Mouse (Mus musculus) liver, embryonic 14.5 days (tissue): Measurements from ENCODE around the gene Zscan2. TPM values are rescaled to one million over a fixed set of nuclear protein-coding genes. Genes with fewer than 3 reads are reported as not detected.

ENCODE experiments used
- ATAC-seq: fragments of 200-750 bp; cut with Nextera tagmentation; 2 replicates; pipeline ENCODE4 v1.8.0; 2017; ENCODE audit warnings: moderate number of reproducible peaks, mild to moderate bottlenecking, moderate library complexity; ENCODE audit not compliant: insufficient read depth
- DNase-seq, 3 experiments: peaks; one replicate each; pipeline ENCODE4 v3.0.0-alpha.2; 2012 to 2013; ENCODE audit warnings: low read depth in 3 of 3, low spot score in 3 of 3
- H3K27ac ChIP-seq: fragments of 300-500 bp; sonication (generic); 2 replicates; pipeline ENCODE4 v1.5.1; 2014; ENCODE audit warnings: moderate library complexity, mild to moderate bottlenecking, control low read depth, inconsistent platforms
- H3K27me3 ChIP-seq: fragments of 300-500 bp; sonication (generic); 2 replicates; pipeline ENCODE4 v1.6.1; 2014; ENCODE audit warnings: mild to moderate bottlenecking, low read length, moderate library complexity; ENCODE audit not compliant: control insufficient read depth, insufficient read depth
- H3K36me3 ChIP-seq: fragments of 300-500 bp; sonication (generic); replicated peaks from 2 replicates; pipeline ENCODE4 v1.6.1; 2014; ENCODE audit warnings: low read depth; ENCODE audit not compliant: control insufficient read depth, insufficient read depth
- H3K4me1 ChIP-seq, 2 experiments: fragments of 200-500 bp in 1 of 2; fragments of 300-500 bp in 1 of 2; sonication (generic) in 1 of 2; replicated peaks; 2 replicates each; pipeline ENCODE4 v1.6.1; 2012 to 2014; ENCODE audit warnings: antibody characterized with exemption in 1 of 2, inconsistent platforms in 1 of 2, low read length in 1 of 2; ENCODE audit not compliant: control insufficient read depth in 2 of 2, insufficient read depth in 2 of 2
- H3K4me2 ChIP-seq: fragments of 300-500 bp; sonication (generic); 2 replicates; pipeline ENCODE4 v1.6.1; 2014; ENCODE audit warnings: low read depth, mild to moderate bottlenecking, control low read depth, moderate library complexity
- H3K4me3 ChIP-seq, 2 experiments: fragments of 200-500 bp in 1 of 2; fragments of 300-500 bp in 1 of 2; sonication (generic) in 1 of 2; 2 replicates each; pipeline ENCODE4 v1.5.1; 2012 to 2014; ENCODE audit warnings: low read depth in 2 of 2, low read length in 2 of 2, mild to moderate bottlenecking in 2 of 2, control low read depth in 1 of 2, inconsistent platforms in 1 of 2, moderate library complexity in 1 of 2; ENCODE audit not compliant: insufficient read depth in 1 of 2
- H3K9ac ChIP-seq: fragments of 300-500 bp; sonication (generic); replicated peaks from 2 replicates; pipeline ENCODE4 v1.6.1; 2014; ENCODE audit warnings: mild to moderate bottlenecking, control low read depth, moderate library complexity
- H3K9me3 ChIP-seq: fragments of 300-500 bp; sonication (generic); 2 replicates; pipeline ENCODE4 v1.6.1; 2016; ENCODE audit warnings: low read length, mixed read lengths; ENCODE audit not compliant: control insufficient read depth
- CTCF ChIP-seq: IDR thresholded peaks from 2 replicates; pipeline ENCODE4 v1.5.1; 2016; ENCODE audit warnings: antibody characterized with exemption, low read depth, control low read depth
- EP300 ChIP-seq: IDR thresholded peaks from 2 replicates; pipeline ENCODE4 v1.6.1; 2016; ENCODE audit warnings: antibody characterized with exemption, low read depth
- WGBS: fragments of 180-500 bp; shearing (Covaris S2); extraction: QIAGEN DNeasy Blood & Tissue Kit; methylation state at CpG from one replicate; pipeline ENCODE4 v1.1.7; 2014; ENCODE audit not compliant: insufficient replicate concordance; 5-methylcytosine and 5-hydroxymethylcytosine counted together
- polyA plus RNA-seq, 2 experiments: library from polyadenylated mRNA; depleted of rRNA in 1 of 2; stranded (reverse) in 1 of 2; unstranded in 1 of 2; fragments of >200 nt; fragmentation: Nextera tagmentation in 1 of 2; extraction: Ambion mirVana in 1 of 2; gene quantifications; 2 replicates each; pipeline versions ENCODE4 v1.2.1 to v1.2.3; 2012 to 2014

Zscan2 gene
- polyA plus RNA-seq, 2 experiments = 0.08 to 1.3 TPM

- Histone ChIP-seq H3K9ac (no peak overlapping the region), H3K27ac (no peak overlapping the region), H3K36me3 (peaks cover 24% of the 10 kb centered on the region), H3K4me2 (no peak overlapping the region), H3K9me3 (no peaks in the 10 kb centered on the region), H3K4me1 (no peaks in the 10 kb centered on the region; a peak in 1 of 4 replicates), H3K27me3 (no peaks in the 10 kb centered on the region), H3K4me3 (no peak overlapping the region)
- no peak for TF ChIP-seq CTCF
- no peak for TF ChIP-seq EP300
- WGBS = 55% methylated on average over 9 of the region's 9 CpGs
- no peak for DNase-seq
- ATAC-seq = no peak
Measured at GRCm38 (mm10) chr7:80889021-80889511, 28.3 kb downstream of the Zscan2 start.

- no peak for ATAC-seq
- Histone ChIP-seq H3K9ac (no peak overlapping the region), H3K4me3 (no peak overlapping the region), H3K4me1 (no peaks in the 10 kb centered on the region; a peak in 1 of 4 replicates), H3K36me3 (peaks cover 24% of the 10 kb centered on the region), H3K4me2 (no peak overlapping the region), H3K27ac (no peak overlapping the region), H3K27me3 (no peaks in the 10 kb centered on the region), H3K9me3 (no peaks in the 10 kb centered on the region)
- DNase-seq = no peak
- TF ChIP-seq CTCF = no peak
- no peak for TF ChIP-seq EP300
- WGBS = 47% methylated on average over 13 of the region's 13 CpGs
Measured at GRCm38 (mm10) chr7:80889841-80890241, 29.1 kb downstream of the Zscan2 start.

GRCm38 (mm10) chr7:80893086-80893752, 32.5 kb downstream of the Zscan2 start:
- Histone ChIP-seq H3K9ac (no peak overlapping the region), H3K27ac (no peak overlapping the region), H3K36me3 (peaks cover 35% of the 10 kb centered on the region), H3K27me3 (no peaks in the 10 kb centered on the region), H3K4me1 (no peaks in the 10 kb centered on the region; a peak in 1 of 4 replicates), H3K9me3 (no peaks in the 10 kb centered on the region), H3K4me2 (no peak overlapping the region), H3K4me3 (no peak overlapping the region)
- DNase-seq (no peak), ATAC-seq (no peak)
- 79% methylated on average over 15 of the region's 15 CpGs for WGBS
- no peak for TF ChIP-seq EP300

GRCm38 (mm10) chr7:80893753-80894129, 33.0 kb downstream of the Zscan2 start:
- WGBS = 76% methylated on average over 6 of the region's 6 CpGs
- Histone ChIP-seq H3K4me1 (no peaks in the 10 kb centered on the region; a peak in 1 of 4 replicates), H3K4me3 (no peak overlapping the region), H3K9me3 (no peaks in the 10 kb centered on the region), H3K4me2 (no peak overlapping the region), H3K27ac (no peak overlapping the region), H3K27me3 (no peaks in the 10 kb centered on the region), H3K9ac (no peak overlapping the region), H3K36me3 (peaks cover 35% of the 10 kb centered on the region)
- TF ChIP-seq EP300 (no peak), CTCF (no peak)
- ATAC-seq (no peak), DNase-seq (no peak)

- no peaks in the 10 kb centered on the region for H3K9me3 ChIP-seq
- peaks cover 35% of the 10 kb centered on the region for H3K36me3 ChIP-seq
- no peaks in the 10 kb centered on the region; a peak in 1 of 4 replicates for H3K4me1 ChIP-seq
- no peak for TF ChIP-seq CTCF
- TF ChIP-seq EP300 = no peak
- DNase-seq (no peak), ATAC-seq (no peak)
- no peaks in the 10 kb centered on the region for H3K27me3 ChIP-seq
- H3K9ac ChIP-seq = no peak overlapping the region
- 79% methylated on average over 7 of the region's 7 CpGs for WGBS
- no peak overlapping the region for H3K4me3 ChIP-seq
- no peak overlapping the region for H3K27ac ChIP-seq
- H3K4me2 ChIP-seq = no peak overlapping the region
Measured at GRCm38 (mm10) chr7:80894196-80894595, 33.5 kb downstream of the Zscan2 start.
